Mouse (Mus musculus) intestine, embryonic 15.5 days (tissue): ENCODE measurements around the gene Micu1. TPM values are rescaled to one million over a fixed set of nuclear protein-coding genes. Genes with fewer than 3 reads are reported as not detected.
A peak's percentile ranks its signal among the peaks of the same experiment; 100 is the strongest.

Experiments used
- ATAC-seq: fragments of 200-750 bp; cut with Nextera tagmentation; 2 replicates; pipeline ENCODE4 v1.8.0; 2017; ENCODE audit warnings: moderate TSS enrichment, moderate library complexity
- H3K27ac ChIP-seq: fragments of 300-500 bp; sonication (generic); 2 replicates; pipeline ENCODE4 v1.5.1; 2015; ENCODE audit warnings: mild to moderate bottlenecking, inconsistent platforms
- H3K27me3 ChIP-seq: fragments of 300-500 bp; sonication (generic); replicated peaks from 2 replicates; pipeline ENCODE4 v1.6.1; 2015; ENCODE audit warnings: inconsistent platforms
- H3K36me3 ChIP-seq: fragments of 300-500 bp; sonication (generic); 2 replicates; pipeline ENCODE4 v1.6.1; 2015; ENCODE audit warnings: inconsistent platforms
- H3K4me1 ChIP-seq: fragments of 300-500 bp; sonication (generic); replicated peaks from 2 replicates; pipeline ENCODE4 v1.6.1; 2015; ENCODE audit warnings: inconsistent platforms
- H3K4me2 ChIP-seq: fragments of 300-500 bp; sonication (generic); replicated peaks from 2 replicates; pipeline ENCODE4 v1.6.1; 2015; ENCODE audit warnings: mild to moderate bottlenecking, inconsistent platforms
- H3K4me3 ChIP-seq: fragments of 300-500 bp; sonication (generic); replicated peaks from 2 replicates; pipeline ENCODE4 v1.5.1; 2015; ENCODE audit warnings: inconsistent platforms
- H3K9ac ChIP-seq: fragments of 300-500 bp; sonication (generic); 2 replicates; pipeline ENCODE4 v1.6.1; 2015; ENCODE audit warnings: inconsistent platforms
- H3K9me3 ChIP-seq: fragments of 300-500 bp; sonication (generic); 2 replicates; pipeline ENCODE4 v1.6.1; 2016; ENCODE audit warnings: inconsistent platforms
- WGBS: fragments of 180-500 bp; shearing (Covaris S2); methylation state at CpG from one replicate; pipeline ENCODE4 v1.1.7; 2015; 5-methylcytosine and 5-hydroxymethylcytosine counted together
- polyA plus RNA-seq: library from polyadenylated mRNA; unstranded; fragments of >200 nt; fragmentation: Nextera tagmentation; extraction: Ambion mirVana; gene quantifications from 2 replicates; pipeline ENCODE4 v1.2.1, GENCODE M21; 2015

Micu1 gene
- polyA plus RNA-seq, 1 experiment from 2014 or later, result 66.0 TPM

GRCm38 (mm10) chr10:59885174-59886080 lies 183.2 kb downstream of the Micu1 start:
- Histone ChIP-seq H3K27me3 (no peaks in the 10 kb centered on the region), H3K4me1 (peaks cover 11% of the 10 kb centered on the region), H3K36me3 (no peaks in the 10 kb centered on the region), H3K4me2 (no peak overlapping the region), H3K9me3 (no peaks in the 10 kb centered on the region), H3K9ac (no peak overlapping the region), H3K27ac (no peak overlapping the region), H3K4me3 (no peak overlapping the region)
- ATAC-seq, result no peak
- 89% methylated on average over 14 of the region's 14 CpGs for WGBS

- no peak overlapping the region for H3K4me2 ChIP-seq
- H3K4me1 ChIP-seq, result peaks cover 7% of the 10 kb centered on the region
- no peak overlapping the region for H3K9ac ChIP-seq
- no peaks in the 10 kb centered on the region for H3K9me3 ChIP-seq
- H3K36me3 ChIP-seq, result 0 out of 2 replicates have a peak, but pooled peaks cover 5% of the 10 kb centered on the region
- no peaks in the 10 kb centered on the region for H3K27me3 ChIP-seq
- no peak overlapping the region for H3K27ac ChIP-seq
- no peak for ATAC-seq
- 97% methylated on average over 1 of the region's 1 CpGs for WGBS
- no peak overlapping the region for H3K4me3 ChIP-seq
Observed at GRCm38 (mm10) chr10:59886081-59886466, 183.8 kb downstream of the Micu1 start.

- H3K27me3 ChIP-seq, result no peaks in the 10 kb centered on the region
- H3K4me3 ChIP-seq, result no peak overlapping the region
- peaks cover 16% of the 10 kb centered on the region; the same call in 1 of the 2 replicates for H3K36me3 ChIP-seq
- H3K4me2 ChIP-seq, result no peak overlapping the region
- no peak for ATAC-seq
- H3K27ac ChIP-seq, result no peak overlapping the region
- 81% methylated on average over 5 of the region's 5 CpGs for whole genome bisulfite sequencing
- no peaks in the 10 kb centered on the region for H3K9me3 ChIP-seq
- H3K9ac ChIP-seq, result no peak overlapping the region
- H3K4me1 ChIP-seq, result no peaks in the 10 kb centered on the region
Observed at GRCm38 (mm10) chr10:59887432-59887831, 185.2 kb downstream of the Micu1 start.

GRCm38 (mm10) chr10:59889339-59889738 lies 187.1 kb downstream of the Micu1 start:
- 83% methylated on average over 7 of the region's 7 CpGs for WGBS

GRCm38 (mm10) chr10:59889953-59890751 lies 187.9 kb downstream of the Micu1 start:
- H3K9me3 ChIP-seq, result no peaks in the 10 kb centered on the region
- no peak for ATAC-seq
- H3K4me2 ChIP-seq, result no peak overlapping the region
- no peak overlapping the region for H3K27ac ChIP-seq
- H3K27me3 ChIP-seq, result no peaks in the 10 kb centered on the region
- H3K36me3 ChIP-seq, result peaks cover 29% of the 10 kb centered on the region
- H3K4me1 ChIP-seq, result peaks cover 12% of the 10 kb centered on the region; the same call in 1 of the 2 replicates
- no peak overlapping the region for H3K4me3 ChIP-seq
- 83% methylated on average over 15 of the region's 15 CpGs for WGBS
- H3K9ac ChIP-seq, result no peak overlapping the region

More at GRCm38 (mm10) chr10:59889339-59889738, 187.1 kb downstream of the Micu1 start:
- H3K4me3 ChIP-seq, result no peak overlapping the region
- H3K27me3 ChIP-seq, result no peaks in the 10 kb centered on the region
- H3K9me3 ChIP-seq, result no peaks in the 10 kb centered on the region
- no peak overlapping the region for H3K4me2 ChIP-seq
- peaks cover 25% of the 10 kb centered on the region for H3K36me3 ChIP-seq
- no peak overlapping the region for H3K9ac ChIP-seq
- peaks cover 5% of the 10 kb centered on the region; the same call in 1 of the 2 replicates for H3K4me1 ChIP-seq
- ATAC-seq, result no peak
- H3K27ac ChIP-seq, result no peak overlapping the region

GRCm38 (mm10) chr10:59892977-59893376 lies 190.7 kb downstream of the Micu1 start:
- Histone ChIP-seq H3K36me3 (peaks cover 45% of the 10 kb centered on the region), H3K9ac (no peak overlapping the region)
- no peak for ATAC-seq

GRCm38 (mm10) chr10:59894251-59895160 lies 192.2 kb downstream of the Micu1 start:
- Histone ChIP-seq H3K4me3 (no peak overlapping the region), H3K27me3 (no peaks in the 10 kb centered on the region), H3K4me1 (peaks cover 25% of the 10 kb centered on the region), H3K9ac (no peak overlapping the region), H3K27ac (0 out of 2 replicates have a peak overlapping the region, but pooled peaks have one; percentile 6), H3K9me3 (no peaks in the 10 kb centered on the region), H3K4me2 (no peak overlapping the region), H3K36me3 (peaks cover 50% of the 10 kb centered on the region)
- 0 out of 2 replicates have a peak, but pooled peaks have one; percentile 13 for ATAC-seq
- 75% methylated on average over 25 of the region's 25 CpGs for WGBS

More at GRCm38 (mm10) chr10:59892977-59893376, 190.7 kb downstream of the Micu1 start:
- Histone ChIP-seq H3K4me1 (peaks cover 13% of the 10 kb centered on the region; the same call in 1 of the 2 replicates), H3K4me3 (no peak overlapping the region), H3K27me3 (no peaks in the 10 kb centered on the region), H3K4me2 (no peak overlapping the region), H3K9me3 (no peaks in the 10 kb centered on the region), H3K27ac (no peak overlapping the region)
- 51% methylated on average over 6 of the region's 6 CpGs for WGBS

GRCm38 (mm10) chr10:59895460-59896186 lies 193.3 kb downstream of the Micu1 start:
- H3K9ac ChIP-seq, result no peak overlapping the region
- ATAC-seq, result no peak

GRCm38 (mm10) chr10:59896211-59896610 lies 193.9 kb downstream of the Micu1 start:
- H3K4me1 ChIP-seq, result peaks cover 40% of the 10 kb centered on the region
- H3K27me3 ChIP-seq, result no peaks in the 10 kb centered on the region
- H3K4me2 ChIP-seq, result no peak overlapping the region
- H3K27ac ChIP-seq, result no peak overlapping the region
- WGBS, result 91% methylated on average over 4 of the region's 4 CpGs
- no peak for ATAC-seq
- no peak overlapping the region for H3K4me3 ChIP-seq
- no peak overlapping the region for H3K9ac ChIP-seq
- H3K9me3 ChIP-seq, result no peaks in the 10 kb centered on the region
- H3K36me3 ChIP-seq, result peaks cover 45% of the 10 kb centered on the region

More at GRCm38 (mm10) chr10:59895460-59896186, 193.3 kb downstream of the Micu1 start:
- H3K36me3 ChIP-seq, result peaks cover 48% of the 10 kb centered on the region
- no peak overlapping the region for H3K27ac ChIP-seq
- no peak overlapping the region for H3K4me3 ChIP-seq
- WGBS, result 93% methylated on average over 17 of the region's 17 CpGs
- H3K9me3 ChIP-seq, result no peaks in the 10 kb centered on the region
- no peaks in the 10 kb centered on the region for H3K27me3 ChIP-seq
- H3K4me1 ChIP-seq, result peaks cover 36% of the 10 kb centered on the region
- H3K4me2 ChIP-seq, result no peak overlapping the region

- no peaks in the 10 kb centered on the region for H3K9me3 ChIP-seq
- peaks cover 44% of the 10 kb centered on the region for H3K4me1 ChIP-seq
- H3K9ac ChIP-seq, result no peak overlapping the region
- ATAC-seq, result no peak
- H3K36me3 ChIP-seq, result peaks cover 38% of the 10 kb centered on the region
- no peaks in the 10 kb centered on the region for H3K27me3 ChIP-seq
- WGBS, result 82% methylated on average over 3 of the region's 3 CpGs
- no peak overlapping the region for H3K4me3 ChIP-seq
- no peak overlapping the region for H3K4me2 ChIP-seq
- H3K27ac ChIP-seq, result 0 out of 2 replicates have a peak overlapping the region, but pooled peaks have one; percentile 22
Observed at GRCm38 (mm10) chr10:59896911-59897331, 194.6 kb downstream of the Micu1 start.

GRCm38 (mm10) chr10:59897511-59897910 lies 195.2 kb downstream of the Micu1 start:
- H3K4me2 ChIP-seq, result no peak overlapping the region
- H3K9ac ChIP-seq, result no peak overlapping the region
- H3K4me1 ChIP-seq, result peaks cover 48% of the 10 kb centered on the region
- no peaks in the 10 kb centered on the region for H3K27me3 ChIP-seq
- H3K27ac ChIP-seq, result 0 out of 2 replicates have a peak overlapping the region, but pooled peaks have one; percentile 22
- ATAC-seq, result no peak
- H3K9me3 ChIP-seq, result no peaks in the 10 kb centered on the region
- H3K4me3 ChIP-seq, result no peak overlapping the region
- 51% methylated on average over 5 of the region's 5 CpGs for WGBS
- H3K36me3 ChIP-seq, result peaks cover 34% of the 10 kb centered on the region
